Mouse (Mus musculus): ENCODE measurements around the gene Lmna. TPM values are rescaled to one million over a fixed set of nuclear protein-coding genes. Genes with fewer than 3 reads are reported as not detected.

Gene Lmna
- polyA plus RNA-seq, 1 experiment from 2014 or later = 51.6 TPM

DNA sequence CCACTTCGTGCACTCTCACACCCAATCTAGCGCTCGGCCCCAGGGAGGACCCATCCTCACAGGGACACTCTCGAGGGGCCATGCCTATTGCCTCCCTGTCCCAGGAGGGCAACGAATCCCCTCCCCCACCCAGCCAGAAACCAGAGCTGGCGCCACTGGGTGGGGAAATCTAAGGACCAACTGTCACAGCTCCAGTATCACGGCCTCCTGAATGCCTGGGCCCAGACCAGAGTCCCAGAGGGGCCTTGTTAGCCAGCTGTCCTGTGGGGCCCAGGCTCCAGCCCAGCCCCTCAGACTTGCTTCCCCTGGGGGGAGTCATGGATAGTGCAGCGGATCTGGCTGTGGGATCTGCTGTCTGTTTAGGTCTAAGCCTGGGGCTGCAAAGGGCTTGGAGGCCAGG, 17.8 kb upstream of the Lmna start:
- no peak for ATAC-seq (replicated peaks)
- WGBS = 23% methylated on average over 8 of the region's 8 CpGs
- Histone ChIP-seq H3K4me1 (peaks cover 52% of the 10 kb centered on the region), H3K9ac (peak overlapping the region; percentile 3; the same call in 1 of the 2 replicates), H3K27ac (peak overlapping the region; percentile 2; the same call in 1 of the 2 replicates), H3K36me3 (replicated peaks) (no peaks in the 10 kb centered on the region; the same call in 1 of the 2 replicates), H3K9me3 (no peaks in the 10 kb centered on the region), H3K27me3 (replicated peaks) (no peaks in the 10 kb centered on the region), H3K4me3 (peak overlapping the region; percentile 11; the same call in 1 of the 2 replicates), H3K4me2 (peak overlapping the region; percentile 83)

- Histone ChIP-seq H3K4me3 (peak overlapping the region; percentile 7; the same call in 1 of the 2 replicates), H3K4me2 (peak overlapping the region; percentile 29), H3K9me3 (no peaks in the 10 kb centered on the region), H3K27ac (peak overlapping the region; percentile 35; the same call in 1 of the 2 replicates), H3K27me3 (replicated peaks) (no peaks in the 10 kb centered on the region), H3K4me1 (peaks cover 52% of the 10 kb centered on the region), H3K36me3 (replicated peaks) (no peaks in the 10 kb centered on the region; the same call in 1 of the 2 replicates), H3K9ac (0 out of 2 replicates have a peak overlapping the region, but pooled peaks have one; percentile 11)
- 35% methylated on average over 17 of the region's 17 CpGs for WGBS
- ATAC-seq (replicated peaks) = peak; percentile 71
Observed at GRCm38 (mm10) chr3:88526157-88527131, 16.7 kb upstream of the Lmna start.

- H3K9ac ChIP-seq = no peak overlapping the region
- peaks cover 45% of the 10 kb centered on the region for H3K4me1 ChIP-seq
- no peaks in the 10 kb centered on the region for H3K27me3 ChIP-seq (replicated peaks)
- 87% methylated on average over 5 of the region's 5 CpGs for WGBS
- H3K4me3 ChIP-seq = no peak overlapping the region
- no peak overlapping the region for H3K4me2 ChIP-seq
- H3K36me3 ChIP-seq (replicated peaks) = no peaks in the 10 kb centered on the region; the same call in 1 of the 2 replicates
- no peaks in the 10 kb centered on the region for H3K9me3 ChIP-seq
- H3K27ac ChIP-seq = no peak overlapping the region
- ATAC-seq (replicated peaks) = no peak
Observed at GRCm38 (mm10) chr3:88525021-88525420, 15.3 kb upstream of the Lmna start.

DNA sequence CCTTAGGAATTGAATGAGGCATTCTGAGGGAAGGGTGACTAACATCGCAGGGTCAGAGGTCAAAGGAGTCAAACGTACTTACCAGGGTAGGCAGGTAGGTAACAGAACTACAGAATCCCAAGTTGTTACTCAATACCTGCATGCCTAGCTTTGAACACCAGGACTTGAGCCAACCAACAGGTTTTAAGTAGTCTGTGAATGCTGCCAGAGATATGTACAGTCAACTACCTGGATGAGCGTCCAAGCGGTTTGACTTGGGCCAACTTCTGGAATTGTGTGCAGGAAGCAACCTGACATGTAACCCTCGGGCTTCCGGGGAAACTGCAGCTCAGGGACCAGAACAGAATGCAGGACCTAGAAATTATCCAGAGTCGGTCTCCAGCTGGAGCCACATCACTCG, 13.3 kb upstream of the Lmna start:
- whole genome bisulfite sequencing = 89% methylated on average over 8 of the region's 8 CpGs
- Histone ChIP-seq H3K27me3 (replicated peaks) (no peaks in the 10 kb centered on the region), H3K9ac (no peak overlapping the region), H3K36me3 (replicated peaks) (no peaks in the 10 kb centered on the region; the same call in 1 of the 2 replicates), H3K27ac (no peak overlapping the region), H3K4me2 (no peak overlapping the region), H3K4me3 (no peak overlapping the region), H3K9me3 (no peaks in the 10 kb centered on the region), H3K4me1 (peaks cover 26% of the 10 kb centered on the region)
- ATAC-seq (replicated peaks) = no peak

DNA sequence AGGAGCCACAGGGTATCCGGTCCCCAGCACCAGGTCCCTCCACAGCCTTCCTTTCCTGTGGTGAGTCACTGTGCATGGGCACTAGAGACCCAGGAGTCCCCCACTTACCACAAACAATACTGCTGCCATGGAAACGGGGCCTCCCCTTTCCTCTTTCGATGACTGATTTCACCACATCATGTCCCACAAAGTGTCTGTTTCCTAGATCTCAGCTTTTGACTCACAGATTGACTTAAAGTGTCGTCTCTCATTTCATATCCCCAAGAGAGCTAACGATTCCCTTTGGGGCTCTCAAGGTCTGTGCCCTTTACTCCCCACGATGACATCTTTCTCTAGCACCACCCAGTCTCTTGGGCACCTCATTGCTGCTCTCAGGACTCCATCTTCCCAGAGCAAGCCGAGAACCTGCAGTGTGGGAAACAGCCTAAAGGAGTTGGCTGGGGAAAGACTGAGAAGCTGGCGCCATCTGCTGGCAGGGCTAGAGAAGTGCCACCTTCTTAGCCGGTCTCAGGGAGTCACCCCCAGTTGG, 12.1 kb upstream of the Lmna start:
- Histone ChIP-seq H3K9ac (no peak overlapping the region), H3K4me2 (no peak overlapping the region), H3K4me1 (peaks cover 15% of the 10 kb centered on the region), H3K4me3 (no peak overlapping the region), H3K27me3 (replicated peaks) (no peaks in the 10 kb centered on the region), H3K27ac (no peak overlapping the region), H3K9me3 (no peaks in the 10 kb centered on the region), H3K36me3 (replicated peaks) (no peaks in the 10 kb centered on the region; the same call in 1 of the 2 replicates)
- peak; percentile 31; the same call in 1 of the 2 replicates for ATAC-seq (replicated peaks)
- WGBS = 35% methylated on average over 9 of the region's 9 CpGs

DNA sequence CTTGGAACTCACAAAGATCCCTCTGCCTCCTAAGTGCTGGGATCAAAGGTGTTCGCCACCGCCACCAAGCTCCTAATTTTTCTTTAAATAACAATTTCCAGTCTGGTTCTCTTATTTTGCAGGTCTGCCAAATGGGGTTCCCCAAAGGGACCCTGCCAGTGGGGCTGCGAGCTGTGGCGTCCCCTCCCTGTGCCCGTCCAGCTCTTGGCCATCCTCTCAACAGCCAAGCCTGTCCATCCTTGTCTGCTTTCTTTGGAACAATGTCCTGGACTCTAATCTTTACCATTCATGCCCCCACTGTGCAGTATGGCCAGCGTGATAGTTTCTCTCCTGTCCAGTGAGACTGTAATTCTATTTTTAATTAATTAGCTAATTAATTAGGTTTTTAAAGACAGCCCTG, 11.4 kb upstream of the Lmna start:
- Histone ChIP-seq H3K9me3 (no peaks in the 10 kb centered on the region), H3K4me2 (no peak overlapping the region), H3K27ac (no peak overlapping the region), H3K27me3 (replicated peaks) (no peaks in the 10 kb centered on the region), H3K36me3 (replicated peaks) (no peaks in the 10 kb centered on the region; the same call in 1 of the 2 replicates), H3K4me3 (no peak overlapping the region), H3K4me1 (peaks cover 8% of the 10 kb centered on the region), H3K9ac (no peak overlapping the region)
- ATAC-seq (replicated peaks) = no peak
- 92% methylated on average over 6 of the region's 6 CpGs for WGBS

GRCm38 (mm10) chr3:88520078-88520477, 10.3 kb upstream of the Lmna start:
- Histone ChIP-seq H3K36me3 (replicated peaks) (no peaks in the 10 kb centered on the region; the same call in 1 of the 2 replicates), H3K27me3 (replicated peaks) (no peaks in the 10 kb centered on the region), H3K4me1 (no peaks in the 10 kb centered on the region), H3K4me3 (no peak overlapping the region), H3K9ac (no peak overlapping the region), H3K9me3 (no peaks in the 10 kb centered on the region), H3K27ac (no peak overlapping the region), H3K4me2 (no peak overlapping the region)
- 75% methylated on average over 2 of the region's 2 CpGs for WGBS
- no peak for ATAC-seq (replicated peaks)

DNA sequence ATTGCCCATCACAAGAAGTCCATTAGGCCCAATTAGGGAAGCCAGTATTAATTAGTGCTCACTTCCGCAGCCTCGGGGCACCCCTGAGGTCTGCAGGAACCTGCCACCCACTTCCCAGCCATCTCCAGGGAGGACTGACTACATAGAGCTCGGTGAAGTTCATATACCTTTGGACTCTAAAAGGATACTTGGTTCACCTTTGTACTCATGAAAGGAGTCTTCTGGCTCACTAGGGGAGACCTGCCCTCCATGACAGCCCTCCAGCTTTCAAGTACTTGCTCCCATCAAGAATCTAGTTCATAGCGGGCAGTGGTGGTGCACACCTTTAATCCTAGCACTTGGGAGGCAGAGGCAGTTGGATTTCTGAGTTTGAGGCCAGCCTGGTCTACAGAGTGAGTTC, 8.7 kb upstream of the Lmna start:
- H3K9me3 ChIP-seq = no peaks in the 10 kb centered on the region
- no peaks in the 10 kb centered on the region for H3K36me3 ChIP-seq (replicated peaks)
- no peak overlapping the region for H3K4me3 ChIP-seq
- 89% methylated on average over 4 of the region's 4 CpGs for WGBS
- peaks cover 1% of the 10 kb centered on the region; the same call in 1 of the 2 replicates for H3K4me1 ChIP-seq
- no peaks in the 10 kb centered on the region for H3K27me3 ChIP-seq (replicated peaks)
- H3K4me2 ChIP-seq = no peak overlapping the region
- H3K9ac ChIP-seq = no peak overlapping the region
- H3K27ac ChIP-seq = no peak overlapping the region
- no peak for ATAC-seq (replicated peaks)

DNA sequence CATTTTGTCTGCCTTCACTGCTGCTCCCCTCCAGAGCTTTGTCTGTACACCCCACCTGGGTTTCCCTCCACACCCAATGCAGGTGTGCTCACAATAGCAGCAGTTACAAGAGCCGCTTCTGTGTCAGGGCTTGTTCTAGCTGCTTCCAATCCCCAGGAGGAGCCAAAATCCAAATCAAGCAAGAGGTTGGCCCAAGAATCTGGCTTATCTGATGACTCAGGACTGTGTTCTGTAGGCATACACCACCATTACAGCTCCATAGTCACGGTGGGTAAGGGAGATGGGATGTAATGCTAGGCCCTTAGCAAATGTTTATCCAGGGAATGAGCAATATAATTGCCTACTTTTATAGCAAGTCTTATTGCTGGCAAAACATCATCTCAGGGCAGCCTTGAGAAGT, 6.7 kb upstream of the Lmna start:
- ATAC-seq (replicated peaks) = no peak
- no peaks in the 10 kb centered on the region for H3K36me3 ChIP-seq (replicated peaks)
- 85% methylated on average over 2 of the region's 2 CpGs for WGBS

DNA sequence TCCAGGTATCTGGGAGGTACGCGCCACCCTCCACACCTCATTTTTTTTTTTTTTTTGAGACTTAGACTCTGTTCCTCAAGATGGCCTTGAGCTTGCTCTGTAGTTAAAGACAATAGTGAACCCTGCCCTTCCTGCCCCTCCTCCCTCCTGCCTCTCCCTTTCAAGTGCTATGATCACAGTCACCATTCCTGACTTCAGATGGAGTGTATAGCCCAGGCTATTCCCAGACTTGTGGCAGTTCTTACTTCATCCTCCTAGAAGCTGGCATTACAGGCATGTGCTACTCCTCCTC, 5.3 kb upstream of the Lmna start:
- Histone ChIP-seq H3K4me1 (peaks cover 21% of the 10 kb centered on the region), H3K36me3 (replicated peaks) (no peaks in the 10 kb centered on the region), H3K4me3 (no peak overlapping the region), H3K9me3 (no peaks in the 10 kb centered on the region), H3K27ac (no peak overlapping the region), H3K9ac (no peak overlapping the region), H3K27me3 (replicated peaks) (no peaks in the 10 kb centered on the region), H3K4me2 (no peak overlapping the region)
- no peak for ATAC-seq (replicated peaks)
- WGBS = 95% methylated on average over 2 of the region's 2 CpGs

More for the DNA sequence above, 6.7 kb upstream of the Lmna start:
- Histone ChIP-seq H3K4me2 (no peak overlapping the region), H3K4me1 (peaks cover 12% of the 10 kb centered on the region; the same call in 1 of the 2 replicates), H3K27me3 (replicated peaks) (no peaks in the 10 kb centered on the region), H3K4me3 (no peak overlapping the region), H3K9me3 (no peaks in the 10 kb centered on the region), H3K9ac (no peak overlapping the region), H3K27ac (no peak overlapping the region)

- no peak overlapping the region for H3K4me2 ChIP-seq
- H3K9ac ChIP-seq = no peak overlapping the region
- H3K36me3 ChIP-seq (replicated peaks) = no peaks in the 10 kb centered on the region
- H3K4me3 ChIP-seq = no peak overlapping the region
- ATAC-seq (replicated peaks) = no peak
- H3K27me3 ChIP-seq (replicated peaks) = no peaks in the 10 kb centered on the region
- peaks cover 24% of the 10 kb centered on the region for H3K4me1 ChIP-seq
- no peaks in the 10 kb centered on the region for H3K9me3 ChIP-seq
- H3K27ac ChIP-seq = no peak overlapping the region
- 85% methylated on average over 10 of the region's 10 CpGs for WGBS
Observed at GRCm38 (mm10) chr3:88514231-88515094, 4.7 kb upstream of the Lmna start.

Measured in midbrain, embryonic 15.5 days (tissue).